Comparison of ENCODE assay signal across 19 mouse cellular contexts in the genomic region with DNA sequence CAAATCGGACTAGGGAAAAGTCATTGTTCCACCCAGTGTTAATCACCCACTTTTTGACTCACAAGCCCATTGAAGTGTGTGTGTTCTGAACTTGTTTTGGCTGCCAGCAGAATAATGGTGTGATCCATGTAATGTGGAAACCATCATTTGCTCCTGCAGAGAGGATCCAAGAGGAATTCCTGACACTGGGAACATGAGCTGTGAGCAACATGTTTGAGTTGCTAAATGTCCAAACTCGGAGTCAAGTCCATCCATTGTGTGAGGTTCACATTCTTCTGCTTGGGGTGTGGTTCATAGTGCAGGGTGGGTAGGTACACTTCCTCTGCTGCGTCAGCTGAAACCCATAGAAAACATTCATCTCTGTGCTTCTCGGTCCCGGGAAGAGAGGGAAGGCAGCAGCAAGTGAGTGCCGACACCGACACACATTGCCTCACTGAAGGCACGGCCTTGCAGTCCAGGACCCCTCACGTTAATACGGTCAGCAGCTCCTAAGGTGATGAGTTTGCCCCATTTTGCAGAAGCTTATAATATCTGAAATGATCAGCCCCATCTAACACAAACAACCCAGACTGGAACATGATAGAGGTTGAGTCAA.
DNase-seq lines count a peak whose midpoint lies in the region; ATAC-seq and TF ChIP-seq lines count a peak whose summit lies in the region.
"Had no signal": no experiment of that assay in that cellular context is flagged by ENCODE, and none has a peak within 500 bp of the region (broad histone marks: within the 10 kb centered on the region; RNA-seq: fewer than 3 reads in every experiment).

No protein-coding gene starts in this region.

- no peaks in the 10 kb centered on the region for H3K36me3 ChIP-seq in lung, embryonic 16.5 days (ENCODE audit: control insufficient read depth, insufficient read depth, low read length)
- H3K36me3 ChIP-seq in forebrain, embryonic 14.5 days (ENCODE audit: control insufficient read depth, insufficient read depth, low read length), result no peaks in the 10 kb centered on the region
- H3K36me3 ChIP-seq in forebrain, embryonic 10.5 days (replicated peaks), result no peaks in the 10 kb centered on the region
- H3K36me3 ChIP-seq: embryonic facial prominence, embryonic 10.5 days; forebrain, embryonic 15.5 days; heart, embryonic 10.5 days; hindbrain, embryonic 13.5 days had no signal

- H3K4me2 ChIP-seq in lung, embryonic 16.5 days (ENCODE audit: low read depth, low read length), result no peak overlapping the region
- no peak overlapping the region for H3K4me2 ChIP-seq in forebrain, embryonic 14.5 days (ENCODE audit: low read length)
- H3K4me2 ChIP-seq: forebrain, embryonic 15.5 days; hindbrain, embryonic 13.5 days had no signal

- H3K9ac ChIP-seq in lung, embryonic 16.5 days (ENCODE audit: low read length), result 0 out of 2 replicates have a peak overlapping the region, but pooled peaks have one; percentile 20
- no peak overlapping the region for H3K9ac ChIP-seq in forebrain, embryonic 14.5 days (ENCODE audit: low read length)
- H3K9ac ChIP-seq: forebrain, embryonic 15.5 days; hindbrain, embryonic 13.5 days had no signal

- TF ChIP-seq POLR2A in lung, adult 2 months (IDR thresholded peaks at IDR 0.05; ENCODE audit: borderline replicate concordance, extremely low read depth, low read depth, low read length), result no peak

- H3K27me3 ChIP-seq in lung, embryonic 16.5 days (ENCODE audit: control insufficient read depth, insufficient read depth, low read depth, low read length), result no peaks in the 10 kb centered on the region
- H3K27me3 ChIP-seq in forebrain, embryonic 14.5 days (replicated peaks; ENCODE audit: control insufficient read depth, insufficient read depth, low read length), result no peaks in the 10 kb centered on the region
- peaks cover 39% of the 10 kb centered on the region for H3K27me3 ChIP-seq in forebrain, embryonic 10.5 days (ENCODE audit: poor library complexity, severe bottlenecking)
- H3K27me3 ChIP-seq: forebrain, embryonic 15.5 days; Patski had no signal

- H3K4me3 ChIP-seq in lung, adult 2 months (replicated peaks; ENCODE audit: extremely low read depth, low read depth, low read length), result no peak overlapping the region
- H3K4me3 ChIP-seq in lung, embryonic 16.5 days (ENCODE audit: low read length), result no peak overlapping the region
- no peak overlapping the region for H3K4me3 ChIP-seq in forebrain, embryonic 14.5 days (ENCODE audit: low read depth, low read length)
- no peak overlapping the region for H3K4me3 ChIP-seq in forebrain, embryonic 10.5 days
- H3K4me3 ChIP-seq: embryonic facial prominence, embryonic 10.5 days; forebrain, embryonic 15.5 days; heart, embryonic 10.5 days; hindbrain, embryonic 13.5 days had no signal

- H3K4me1 ChIP-seq in lung, adult 2 months (ENCODE audit: control insufficient read depth, insufficient read depth, low read length), result peaks cover 14% of the 10 kb centered on the region
- peaks cover 47% of the 10 kb centered on the region for H3K4me1 ChIP-seq in lung, embryonic 16.5 days (replicated peaks; ENCODE audit: control insufficient read depth, insufficient read depth, low read length)
- H3K4me1 ChIP-seq in forebrain, embryonic 14.5 days (ENCODE audit: control insufficient read depth, insufficient read depth, low read length), result peaks cover 6% of the 10 kb centered on the region
- peaks cover 46% of the 10 kb centered on the region for H3K4me1 ChIP-seq in forebrain, embryonic 10.5 days

- no peak for TF ChIP-seq CTCF in lung, adult 2 months (IDR thresholded peaks at IDR 0.05; ENCODE audit: insufficient read depth, low read length)

- peak overlapping the region; percentile 78 for H3K27ac ChIP-seq in lung, embryonic 16.5 days (ENCODE audit: low read length)
- no peak overlapping the region for H3K27ac ChIP-seq in forebrain, embryonic 14.5 days (ENCODE audit: low read depth, low read length)
- H3K27ac ChIP-seq in forebrain, embryonic 10.5 days, result no peak overlapping the region
- H3K27ac ChIP-seq: embryonic facial prominence, embryonic 10.5 days; forebrain, embryonic 15.5 days; heart, embryonic 10.5 days; hindbrain, embryonic 13.5 days had no signal

- no peaks in the 10 kb centered on the region for H3K9me3 ChIP-seq in lung, embryonic 16.5 days (ENCODE audit: control insufficient read depth, low read length)
- H3K9me3 ChIP-seq in forebrain, embryonic 14.5 days (replicated peaks; ENCODE audit: control insufficient read depth, low read length), result no peaks in the 10 kb centered on the region
- H3K9me3 ChIP-seq in forebrain, embryonic 10.5 days, result no peaks in the 10 kb centered on the region
- H3K9me3 ChIP-seq: embryonic facial prominence, embryonic 10.5 days; forebrain, embryonic 15.5 days; heart, embryonic 10.5 days; hindbrain, embryonic 13.5 days had no signal

- DNase-seq in lung, adult 18-20 months, result peak; percentile 4 to 38
- no peak for DNase-seq in lung, adult 2 months
- peak; percentile 63 for DNase-seq in lung, postnatal 36 days
- DNase-seq in forebrain, embryonic 14.5 days (ENCODE audit: low spot score), result no peak
- DNase-seq in right cerebral cortex, postnatal 36 days (ENCODE audit: low spot score in 2 of 2), result no peak
- no peak for DNase-seq in forebrain, embryonic 10.5 days (ENCODE audit: extremely low spot score, low spot score)
- DNase-seq: adrenal gland, adult 8-10 months; adrenal gland, postnatal 36 days; cerebellum, adult 2 months; cerebellum, postnatal 10 days; gastrocnemius, postnatal 36 days; heart, adult 18-20 months; heart, postnatal 10 days had no signal

- peak; percentile 79 for ATAC-seq in lung, embryonic 16.5 days (ENCODE audit: low read depth)
- ATAC-seq in forebrain, embryonic 14.5 days, result no peak
- ATAC-seq: forebrain, embryonic 15.5 days; Patski had no signal

- 53% methylated on average over 10 of the region's 10 CpGs for WGBS in lung, adult 2 months
- whole genome bisulfite sequencing in lung, embryonic 16.5 days, result 41% methylated on average over 10 of the region's 10 CpGs
- WGBS in forebrain, embryonic 14.5 days, result 82% methylated on average over 10 of the region's 10 CpGs
- 85% methylated on average over 10 of the region's 10 CpGs for WGBS in forebrain, embryonic 10.5 days

Comparison
In these comparisons a context has a peak if more than half of its experiments do, and no peak if none do; other contexts are left out.
1. DNase-seq: peak in lung, adult 18-20 months (2 of 2) and lung, postnatal 36 days (single experiment); none in lung, adult 2 months (single experiment), forebrain, embryonic 14.5 days (single experiment), right cerebral cortex, postnatal 36 days (0 of 2) and forebrain, embryonic 10.5 days (single experiment).